Mouse (Mus musculus) forebrain, embryonic 16.5 days (tissue): Measurements from ENCODE around the gene Rpp30. TPM values are rescaled to one million over a fixed set of nuclear protein-coding genes. Genes with fewer than 3 reads are reported as not detected.
A peak's percentile ranks its signal among the peaks of the same experiment; 100 is the strongest.

ENCODE experiments used
- ATAC-seq: fragments of 200-750 bp; cut with Nextera tagmentation; 2 replicates; pipeline ENCODE4 v1.8.0; 2017; ENCODE audit warnings: mild to moderate bottlenecking, moderate library complexity
- H3K27ac ChIP-seq: fragments of 300-500 bp; sonication (generic); 2 replicates; pipeline ENCODE4 v1.5.1; 2014; ENCODE audit warnings: low read length, control low read depth
- H3K27me3 ChIP-seq: fragments of 300-500 bp; sonication (generic); replicated peaks from 2 replicates; pipeline ENCODE4 v1.6.1; 2014; ENCODE audit warnings: low read length; ENCODE audit not compliant: control insufficient read depth, insufficient read depth
- H3K36me3 ChIP-seq: fragments of 300-500 bp; sonication (generic); 2 replicates; pipeline ENCODE4 v1.6.1; 2014; ENCODE audit not compliant: control insufficient read depth, insufficient read depth
- H3K4me1 ChIP-seq: fragments of 300-500 bp; sonication (generic); replicated peaks from 2 replicates; pipeline ENCODE4 v1.6.1; 2014; ENCODE audit warnings: low read length; ENCODE audit not compliant: control insufficient read depth, insufficient read depth
- H3K4me2 ChIP-seq: fragments of 300-500 bp; sonication (generic); 2 replicates; pipeline ENCODE4 v1.6.1; 2014; ENCODE audit warnings: mild to moderate bottlenecking, low read length, control low read depth
- H3K4me3 ChIP-seq: fragments of 300-500 bp; sonication (generic); replicated peaks from 2 replicates; pipeline ENCODE4 v1.5.1; 2014; ENCODE audit warnings: mild to moderate bottlenecking, low read length, control low read depth
- H3K9ac ChIP-seq: fragments of 300-500 bp; sonication (generic); replicated peaks from 2 replicates; pipeline ENCODE4 v1.6.1; 2014; ENCODE audit warnings: low read depth, low read length, control low read depth
- H3K9me3 ChIP-seq: fragments of 300-500 bp; sonication (generic); 2 replicates; pipeline ENCODE4 v1.6.1; 2016; ENCODE audit warnings: low read length; ENCODE audit not compliant: control insufficient read depth
- WGBS: fragments of 180-500 bp; shearing (Covaris S2); extraction: QIAGEN DNeasy Blood & Tissue Kit; methylation state at CpG from one replicate; pipeline ENCODE4 v1.1.7; 2014; 5-methylcytosine and 5-hydroxymethylcytosine counted together
- polyA plus RNA-seq: library from polyadenylated mRNA; unstranded; fragments of >200 nt; fragmentation: Nextera tagmentation; extraction: Ambion mirVana; gene quantifications from 2 replicates; pipeline ENCODE4 v1.2.1, GENCODE M21; 2015

Gene Rpp30
- polyA plus RNA-seq, 1 experiment from 2014 or later = 87.5 TPM

- 100% methylated on average over 1 of the region's 1 CpGs for WGBS
- peak; percentile 72 for ATAC-seq
- no peaks in the 10 kb centered on the region for H3K9me3 ChIP-seq
Observed at GRCm38 (mm10) chr19:36098265-36098664, 14.7 kb downstream of the Rpp30 start.

GRCm38 (mm10) chr19:36098916-36099315 is 15.4 kb downstream of the Rpp30 start:
- 87% methylated on average over 7 of the region's 7 CpGs for WGBS
- no peak overlapping the region for H3K9ac ChIP-seq
- H3K27me3 ChIP-seq = no peaks in the 10 kb centered on the region
- H3K9me3 ChIP-seq = no peaks in the 10 kb centered on the region
- no peak for ATAC-seq
- no peaks in the 10 kb centered on the region for H3K4me1 ChIP-seq
- no peak overlapping the region for H3K4me2 ChIP-seq
- no peak overlapping the region for H3K4me3 ChIP-seq
- no peak overlapping the region for H3K27ac ChIP-seq
- peaks cover 11% of the 10 kb centered on the region for H3K36me3 ChIP-seq

More at GRCm38 (mm10) chr19:36098265-36098664, 14.7 kb downstream of the Rpp30 start:
- Histone ChIP-seq H3K27ac (no peak overlapping the region), H3K4me1 (no peaks in the 10 kb centered on the region), H3K9ac (no peak overlapping the region), H3K4me3 (no peak overlapping the region), H3K36me3 (peaks cover 15% of the 10 kb centered on the region), H3K4me2 (no peak overlapping the region), H3K27me3 (no peaks in the 10 kb centered on the region)

- Histone ChIP-seq H3K27ac (no peak overlapping the region), H3K9ac (no peak overlapping the region), H3K4me3 (no peak overlapping the region), H3K4me1 (no peaks in the 10 kb centered on the region), H3K36me3 (peaks cover 10% of the 10 kb centered on the region), H3K27me3 (no peaks in the 10 kb centered on the region), H3K4me2 (no peak overlapping the region), H3K9me3 (no peaks in the 10 kb centered on the region)
- ATAC-seq = no peak
- 91% methylated on average over 5 of the region's 5 CpGs for WGBS
Observed at GRCm38 (mm10) chr19:36103909-36104308, 20.4 kb downstream of the Rpp30 start.

GRCm38 (mm10) chr19:36109318-36109944 is 25.9 kb downstream of the Rpp30 start:
- H3K36me3 ChIP-seq = peaks cover 5% of the 10 kb centered on the region
- no peak overlapping the region for H3K4me3 ChIP-seq
- H3K4me2 ChIP-seq = no peak overlapping the region
- no peaks in the 10 kb centered on the region; the same call in 1 of the 2 replicates for H3K4me1 ChIP-seq
- no peaks in the 10 kb centered on the region for H3K9me3 ChIP-seq
- no peak for ATAC-seq
- WGBS = 69% methylated on average over 26 of the region's 26 CpGs
- H3K9ac ChIP-seq = no peak overlapping the region
- H3K27ac ChIP-seq = no peak overlapping the region
- no peaks in the 10 kb centered on the region for H3K27me3 ChIP-seq

- 0 out of 2 replicates have a peak, but pooled peaks have one; percentile 21 for ATAC-seq
- H3K27ac ChIP-seq = no peak overlapping the region
- H3K4me3 ChIP-seq = no peak overlapping the region
- no peak overlapping the region for H3K4me2 ChIP-seq
- no peak overlapping the region for H3K9ac ChIP-seq
- H3K27me3 ChIP-seq = no peaks in the 10 kb centered on the region
- H3K9me3 ChIP-seq = no peaks in the 10 kb centered on the region
- WGBS = 57% methylated on average over 7 of the region's 7 CpGs
- H3K4me1 ChIP-seq = no peaks in the 10 kb centered on the region; the same call in 1 of the 2 replicates
- H3K36me3 ChIP-seq = peaks cover 3% of the 10 kb centered on the region; the same call in 1 of the 2 replicates
Observed at GRCm38 (mm10) chr19:36110465-36110864, 26.9 kb downstream of the Rpp30 start.

GRCm38 (mm10) chr19:36111054-36111895 is 27.8 kb downstream of the Rpp30 start:
- H3K36me3 ChIP-seq = no peaks in the 10 kb centered on the region
- no peak overlapping the region for H3K9ac ChIP-seq
- no peak overlapping the region for H3K27ac ChIP-seq
- H3K9me3 ChIP-seq = no peaks in the 10 kb centered on the region
- ATAC-seq = peak; percentile 47
- peak overlapping the region; percentile 50 for H3K4me2 ChIP-seq
- no peaks in the 10 kb centered on the region for H3K27me3 ChIP-seq
- no peaks in the 10 kb centered on the region; the same call in 1 of the 2 replicates for H3K4me1 ChIP-seq
- H3K4me3 ChIP-seq = peak overlapping the region; percentile 1; the same call in 1 of the 2 replicates
- WGBS = 27% methylated on average over 7 of the region's 7 CpGs

- H3K27ac ChIP-seq = no peak overlapping the region
- no peak overlapping the region; the same call in 1 of the 2 replicates for H3K9ac ChIP-seq
- 0 out of 2 replicates have a peak, but pooled peaks have one; percentile 38 for ATAC-seq
- peak overlapping the region; percentile 50 for H3K4me2 ChIP-seq
- no peaks in the 10 kb centered on the region; the same call in 1 of the 2 replicates for H3K4me1 ChIP-seq
- no peaks in the 10 kb centered on the region for H3K36me3 ChIP-seq
- H3K27me3 ChIP-seq = no peaks in the 10 kb centered on the region
- no peaks in the 10 kb centered on the region for H3K9me3 ChIP-seq
- H3K4me3 ChIP-seq = peak overlapping the region; percentile 28
- 24% methylated on average over 17 of the region's 17 CpGs for WGBS
Observed at GRCm38 (mm10) chr19:36112007-36112406, 28.5 kb downstream of the Rpp30 start.

- no peaks in the 10 kb centered on the region; the same call in 1 of the 2 replicates for H3K4me1 ChIP-seq
- no peak overlapping the region for H3K4me2 ChIP-seq
- no peak overlapping the region for H3K27ac ChIP-seq
- no peak overlapping the region for H3K4me3 ChIP-seq
- H3K9me3 ChIP-seq = no peaks in the 10 kb centered on the region
- H3K36me3 ChIP-seq = no peaks in the 10 kb centered on the region
- H3K27me3 ChIP-seq = no peaks in the 10 kb centered on the region
- H3K9ac ChIP-seq = no peak overlapping the region
- no peak for ATAC-seq
- WGBS = 92% methylated on average over 4 of the region's 4 CpGs
Observed at GRCm38 (mm10) chr19:36116185-36116584, 32.7 kb downstream of the Rpp30 start.

GRCm38 (mm10) chr19:36119219-36119618 is 35.7 kb downstream of the Rpp30 start:
- Histone ChIP-seq H3K27me3 (no peaks in the 10 kb centered on the region), H3K4me2 (no peak overlapping the region), H3K4me1 (no peaks in the 10 kb centered on the region), H3K4me3 (no peak overlapping the region), H3K27ac (no peak overlapping the region), H3K9me3 (no peaks in the 10 kb centered on the region), H3K36me3 (no peaks in the 10 kb centered on the region), H3K9ac (no peak overlapping the region)
- ATAC-seq = no peak
- 91% methylated on average over 8 of the region's 8 CpGs for WGBS
